Mouse (Mus musculus): Measurements from ENCODE around the gene Nrd1. TPM values are rescaled to one million over a fixed set of nuclear protein-coding genes. Genes with fewer than 3 reads are reported as not detected.

Gene Nrd1
- polyA plus RNA-seq, 1 experiment from 2014 or later = 61.3 TPM

DNA sequence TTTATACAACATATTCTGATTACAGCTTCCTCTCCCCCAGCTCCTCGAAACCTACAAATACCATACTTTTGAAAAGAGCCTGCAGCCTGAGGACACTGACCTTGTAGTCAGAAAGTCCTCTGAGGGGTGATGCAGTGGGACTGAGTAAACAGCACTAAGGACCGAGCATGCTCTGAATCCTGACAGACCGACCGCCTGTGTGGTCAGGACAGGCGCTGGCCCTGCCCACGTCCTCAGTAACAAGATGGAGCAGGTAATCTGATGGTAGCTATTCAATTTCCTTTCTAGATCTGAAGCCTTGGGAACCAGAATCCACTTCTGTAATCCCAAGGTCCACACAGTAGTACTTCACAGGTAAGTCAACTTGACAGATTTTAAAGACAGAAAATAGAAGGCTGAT, 108.6 kb downstream of the Nrd1 start:
- Histone ChIP-seq H3K4me2 (ENCODE audit: low read depth) (no peak overlapping the region), H3K27ac (ENCODE audit: low read depth, low read length) (no peak overlapping the region), H3K9ac (ENCODE audit: low read length) (no peak overlapping the region), H3K4me3 (ENCODE audit: low read depth, low read length) (no peak overlapping the region), H3K36me3 (ENCODE audit: control insufficient read depth, insufficient read depth, low read length) (no peaks in the 10 kb centered on the region), H3K9me3 (ENCODE audit: control insufficient read depth, low read length) (no peaks in the 10 kb centered on the region), H3K4me1 (ENCODE audit: control insufficient read depth, insufficient read depth, low read length) (no peaks in the 10 kb centered on the region), H3K27me3 (ENCODE audit: control insufficient read depth, insufficient read depth, low read length) (no peaks in the 10 kb centered on the region)
- ATAC-seq (ENCODE audit: insufficient read depth, low FRiP score, low TSS enrichment) = no peak
- 85% methylated on average over 6 of the region's 6 CpGs for WGBS
- no peak for DNase-seq (ENCODE audit: low spot score)

DNA sequence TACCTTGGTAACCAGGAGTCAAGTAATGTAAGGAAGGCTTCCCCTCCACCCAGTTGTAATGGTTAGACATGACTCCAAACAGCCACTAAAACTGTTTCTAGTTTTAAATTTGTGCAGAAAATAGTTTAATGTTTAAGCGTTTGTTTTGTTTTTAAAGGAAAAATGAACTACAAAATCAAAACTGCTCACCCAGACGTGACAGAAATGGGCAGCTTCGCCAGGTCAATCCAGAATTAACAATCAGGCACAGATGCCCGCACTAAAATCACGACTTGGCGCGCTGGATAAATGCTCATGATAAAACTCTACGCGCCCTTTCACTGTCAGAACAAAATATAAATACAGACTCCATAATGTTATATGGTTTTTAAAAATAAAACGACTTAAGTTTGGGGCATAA, 109.2 kb downstream of the Nrd1 start:
- Histone ChIP-seq H3K4me2 (ENCODE audit: low read depth) (no peak overlapping the region), H3K4me1 (ENCODE audit: control insufficient read depth, insufficient read depth, low read length) (no peaks in the 10 kb centered on the region), H3K9me3 (ENCODE audit: control insufficient read depth, low read length) (no peaks in the 10 kb centered on the region), H3K27me3 (ENCODE audit: control insufficient read depth, insufficient read depth, low read length) (no peaks in the 10 kb centered on the region), H3K9ac (ENCODE audit: low read length) (no peak overlapping the region), H3K4me3 (ENCODE audit: low read depth, low read length) (no peak overlapping the region), H3K27ac (ENCODE audit: low read depth, low read length) (no peak overlapping the region), H3K36me3 (ENCODE audit: control insufficient read depth, insufficient read depth, low read length) (no peaks in the 10 kb centered on the region)
- ATAC-seq (ENCODE audit: insufficient read depth, low FRiP score, low TSS enrichment) = no peak
- 92% methylated on average over 10 of the region's 10 CpGs for WGBS
- DNase-seq (ENCODE audit: low spot score) = no peak

DNA sequence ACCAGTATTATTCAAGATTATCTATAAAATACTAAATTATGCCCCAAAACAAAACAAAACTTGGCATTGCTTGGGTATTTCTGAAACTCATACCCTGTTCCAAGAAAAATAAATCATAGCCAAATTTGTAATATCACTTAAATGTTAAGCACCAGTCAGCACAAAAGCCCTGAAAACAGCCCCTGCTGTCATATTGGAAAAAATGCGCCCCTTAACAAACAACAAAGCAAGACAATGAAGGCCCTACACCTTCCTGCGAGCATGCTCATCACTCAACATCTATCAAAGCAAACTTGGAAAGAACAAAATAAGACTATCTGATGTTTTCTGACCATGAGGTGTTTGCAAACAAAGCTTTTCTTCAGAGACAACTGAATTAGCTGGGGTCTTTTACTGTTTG, 110.5 kb downstream of the Nrd1 start:
- Histone ChIP-seq H3K9me3 (ENCODE audit: control insufficient read depth, low read length) (no peaks in the 10 kb centered on the region), H3K4me3 (ENCODE audit: low read depth, low read length) (no peak overlapping the region), H3K36me3 (ENCODE audit: control insufficient read depth, insufficient read depth, low read length) (no peaks in the 10 kb centered on the region), H3K4me1 (ENCODE audit: control insufficient read depth, insufficient read depth, low read length) (no peaks in the 10 kb centered on the region), H3K27ac (ENCODE audit: low read depth, low read length) (no peak overlapping the region), H3K27me3 (ENCODE audit: control insufficient read depth, insufficient read depth, low read length) (no peaks in the 10 kb centered on the region), H3K9ac (ENCODE audit: low read length) (no peak overlapping the region), H3K4me2 (ENCODE audit: low read depth) (no peak overlapping the region)
- ATAC-seq (ENCODE audit: insufficient read depth, low FRiP score, low TSS enrichment) (no peak), DNase-seq (ENCODE audit: low spot score) (no peak)
- WGBS = 86% methylated on average over 2 of the region's 2 CpGs

MicroRNA genes within 50 kb of the gene (microRNA counts, 519-probe panel; counts per million panel counts)
- 171 counts per million, percentile 57 among the panel's probes with 10 or more counts for microRNA mmu-miR-761

Small RNA genes lying within 50 kb of the gene (microRNA-seq; reads per million reads assigned to microRNA genes)
- not detected for gene Mir761

Other genes with a start within 250 kb of the Nrd1 start
- gene Zfyve9, start 219.9 kb upstream of the Nrd1 start, polyA plus RNA-seq (2014; fragmentation: Nextera tagmentation; extraction: Ambion mirVana) = 3.6 and 3.8 TPM in 2 replicates
- gene Btf3l4, start 167.0 kb upstream of the Nrd1 start, polyA plus RNA-seq (2014; fragmentation: Nextera tagmentation; extraction: Ambion mirVana) = 235 and 243 TPM in 2 replicates
- gene Txndc12, start 166.1 kb upstream of the Nrd1 start, polyA plus RNA-seq (2014; fragmentation: Nextera tagmentation; extraction: Ambion mirVana) = 104 and 105 TPM in 2 replicates
- gene Kti12, start 152.9 kb upstream of the Nrd1 start, polyA plus RNA-seq (2014; fragmentation: Nextera tagmentation; extraction: Ambion mirVana) = 49.4 and 49.7 TPM in 2 replicates
- 1.1 and 2.5 TPM in 2 replicates for gene A730015C16Rik, start 152.0 kb upstream of the Nrd1 start, polyA plus RNA-seq (2014; fragmentation: Nextera tagmentation; extraction: Ambion mirVana)
- 25.9 and 27.7 TPM in 2 replicates for gene Rab3b, start 121.6 kb upstream of the Nrd1 start, polyA plus RNA-seq (2014; fragmentation: Nextera tagmentation; extraction: Ambion mirVana)
- 83.1 TPM in 2 replicates for gene Osbpl9, start 201.6 kb downstream of the Nrd1 start, polyA plus RNA-seq (2014; fragmentation: Nextera tagmentation; extraction: Ambion mirVana)
- 0.16 and 0.39 TPM in 2 replicates for gene Calr4, start 233.8 kb downstream of the Nrd1 start, polyA plus RNA-seq (2014; fragmentation: Nextera tagmentation; extraction: Ambion mirVana)